Mouse (Mus musculus): ENCODE data around the gene Nat8f5.
"Not testable (repeated sequence)": the region's sequence is repeated elsewhere in the genome, so short reads cannot be mapped to it uniquely, and the experiment has no call there.

The Nat8f5 gene

GRCm38 (mm10) chr6:85835104-85835503, 14.3 kb upstream of the Nat8f5 start:
- DNase-seq: not testable (repeated sequence)

GRCm38 (mm10) chr6:85834504-85835100, 13.8 kb upstream of the Nat8f5 start:
- DNase-seq: peak; percentile 54

- DNase-seq: no peak
These were observed 11.1 kb upstream of the Nat8f5 start, which contains the start of gene Nat8 for GRCm38 (mm10) chr6:85831796-85832321. Gene Nat8 (minus strand): TSS chr6:85832082.

- DNase-seq: no peak
These were observed 8.7 kb upstream of the Nat8f5 start for GRCm38 (mm10) chr6:85829462-85829861.

GRCm38 (mm10) chr6:85825886-85826285, 5.1 kb upstream of the Nat8f5 start:
- no peak for DNase-seq

GRCm38 (mm10) chr6:85823382-85824090, 2.8 kb upstream of the Nat8f5 start:
- DNase-seq: no peak

GRCm38 (mm10) chr6:85822286-85822685, 1.5 kb upstream of the Nat8f5 start:
- no peak for DNase-seq

- DNase-seq: no peak
These were observed 2.4 kb downstream of the Nat8f5 start for GRCm38 (mm10) chr6:85818338-85818737.

GRCm38 (mm10) chr6:85813339-85813738, 7.4 kb downstream of the Nat8f5 start:
- DNase-seq: no peak

GRCm38 (mm10) chr6:85810942-85811537, 9.7 kb downstream of the Nat8f5 start:
- not testable (repeated sequence) for DNase-seq

GRCm38 (mm10) chr6:85810514-85810913, 10.3 kb downstream of the Nat8f5 start:
- DNase-seq: not testable (repeated sequence)

- not testable (repeated sequence) for DNase-seq
These were observed 11.0 kb downstream of the Nat8f5 start for GRCm38 (mm10) chr6:85809784-85810183.

GRCm38 (mm10) chr6:85803180-85803579, 17.6 kb downstream of the Nat8f5 start:
- DNase-seq: not testable (repeated sequence)

All from cerebellum, adult 9-11 months (tissue).